Mouse (Mus musculus): ENCODE measurements around the gene Zfhx3.

Zfhx3 gene

DNA sequence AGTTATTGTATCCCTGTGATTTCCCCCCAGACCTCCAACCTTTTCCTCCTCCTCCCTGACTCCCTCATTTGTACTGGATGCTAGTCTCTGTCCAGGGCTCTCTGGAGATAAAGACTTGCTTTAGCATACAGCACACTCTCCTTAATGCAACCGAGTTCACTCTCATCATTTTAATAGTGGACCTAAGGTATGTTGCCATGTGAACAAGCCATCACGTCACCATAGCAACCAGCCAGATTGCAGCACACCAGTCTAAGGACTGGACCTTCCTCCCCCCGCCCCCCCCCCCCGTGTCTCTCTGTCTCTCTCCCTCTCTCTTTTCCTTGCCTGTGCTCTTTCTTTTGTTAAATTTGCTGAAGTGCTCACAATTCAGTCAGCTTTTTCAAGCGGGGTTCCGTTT, 524.2 kb downstream of the Zfhx3 start:
- no peak for DNase-seq (ENCODE audit: low spot score)

DNA sequence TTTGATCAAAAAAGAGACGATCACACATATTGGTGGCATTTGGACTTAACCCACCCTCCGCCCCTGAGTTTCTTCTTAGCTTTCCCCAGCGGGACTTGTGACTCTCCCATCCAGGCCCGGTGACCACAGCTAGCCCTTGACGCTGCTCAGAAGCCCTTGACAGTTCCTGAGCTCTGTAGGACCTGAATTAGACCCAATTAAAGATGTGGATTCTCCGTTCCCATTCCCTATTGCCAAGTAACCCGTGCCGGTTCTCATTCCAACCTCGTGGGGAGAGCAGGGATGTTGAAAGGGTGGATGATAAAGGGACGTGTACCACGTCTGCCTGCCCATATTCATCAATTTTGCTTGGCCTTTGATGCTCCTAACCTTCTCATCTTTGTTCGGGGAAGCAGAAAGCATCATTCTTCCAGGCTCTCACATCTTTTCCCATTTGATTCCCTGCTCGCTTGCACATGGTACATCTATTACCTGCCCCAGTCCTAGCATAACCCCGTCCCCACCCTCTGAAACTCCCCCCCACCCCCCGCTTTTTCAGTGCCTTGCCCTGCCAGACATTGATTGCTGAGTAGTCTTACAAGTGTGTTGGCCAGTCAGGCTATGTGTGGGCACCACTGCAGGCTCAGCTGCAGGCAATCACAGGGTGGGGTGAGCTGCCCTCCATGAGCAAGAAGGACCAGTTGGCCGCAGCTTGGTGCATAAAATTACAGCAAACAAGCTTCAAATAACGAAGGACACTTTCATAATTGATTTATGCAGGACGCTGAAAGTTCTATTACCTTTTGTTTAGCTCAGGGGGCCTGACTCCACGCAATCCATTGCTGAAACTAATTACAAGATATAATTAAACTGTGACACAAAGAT, 525.0 kb downstream of the Zfhx3 start:
- no peak for DNase-seq (ENCODE audit: low spot score)

DNA sequence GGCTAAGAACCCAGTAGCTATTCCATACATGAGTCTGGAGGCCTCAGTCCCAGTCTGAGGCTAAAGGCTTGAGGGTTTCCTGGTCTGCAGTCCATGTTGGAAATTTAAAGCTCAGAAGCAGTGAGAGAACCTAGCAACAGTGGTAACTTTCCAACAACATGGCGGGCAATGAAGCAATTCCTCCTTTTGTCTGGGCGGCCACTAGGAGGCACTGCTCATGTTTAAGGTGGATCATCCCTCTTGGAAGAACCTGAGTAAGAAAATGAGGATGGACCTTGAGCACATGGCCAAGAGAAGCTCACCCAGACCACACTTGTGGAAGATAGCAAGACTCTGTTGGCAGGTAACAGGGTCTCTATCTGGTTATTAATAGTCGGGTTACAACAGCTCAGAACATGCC, 527.8 kb downstream of the Zfhx3 start:
- no peak for DNase-seq (ENCODE audit: low spot score)

DNA sequence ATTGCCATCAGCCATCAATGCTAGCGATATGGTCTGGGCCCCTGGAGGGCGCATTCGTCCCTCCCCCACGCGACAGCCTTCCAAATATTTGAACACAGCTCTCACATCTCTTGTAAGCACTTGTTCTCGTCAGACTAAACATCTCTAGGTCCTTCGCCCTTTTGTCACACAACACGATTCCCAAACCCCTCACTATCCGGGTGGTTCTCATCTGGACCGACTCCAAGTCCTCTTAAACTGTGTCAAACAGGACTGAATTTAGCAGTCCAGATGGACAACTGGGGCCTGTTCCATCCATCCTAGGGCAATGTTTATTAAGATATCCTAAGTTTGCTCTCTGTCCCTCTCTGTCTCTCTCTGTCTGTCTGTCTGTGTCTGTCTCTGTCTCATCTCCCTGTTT, 532.1 kb downstream of the Zfhx3 start:
- no peak for DNase-seq (ENCODE audit: low spot score)

DNA sequence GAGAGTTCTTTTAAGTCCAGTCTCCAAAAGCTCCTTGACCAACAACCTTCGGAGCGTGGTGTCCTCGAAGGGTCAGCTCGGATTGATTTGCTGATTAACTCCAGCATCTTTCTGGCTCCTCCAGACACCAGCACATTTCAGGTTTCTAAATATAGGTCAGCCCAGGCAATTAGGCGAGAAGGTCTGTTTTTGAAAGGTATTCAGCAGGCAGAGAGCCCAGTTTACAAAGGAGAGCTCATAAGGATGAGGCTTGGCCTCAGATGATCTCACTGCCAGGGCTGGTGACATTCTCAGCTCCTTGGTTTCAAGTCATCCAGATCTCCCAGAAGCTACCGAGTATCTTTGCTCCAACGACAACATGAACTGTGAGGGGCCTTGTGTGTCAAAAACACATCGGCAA, 535.7 kb downstream of the Zfhx3 start:
- DNase-seq (ENCODE audit: low spot score): no peak

DNA sequence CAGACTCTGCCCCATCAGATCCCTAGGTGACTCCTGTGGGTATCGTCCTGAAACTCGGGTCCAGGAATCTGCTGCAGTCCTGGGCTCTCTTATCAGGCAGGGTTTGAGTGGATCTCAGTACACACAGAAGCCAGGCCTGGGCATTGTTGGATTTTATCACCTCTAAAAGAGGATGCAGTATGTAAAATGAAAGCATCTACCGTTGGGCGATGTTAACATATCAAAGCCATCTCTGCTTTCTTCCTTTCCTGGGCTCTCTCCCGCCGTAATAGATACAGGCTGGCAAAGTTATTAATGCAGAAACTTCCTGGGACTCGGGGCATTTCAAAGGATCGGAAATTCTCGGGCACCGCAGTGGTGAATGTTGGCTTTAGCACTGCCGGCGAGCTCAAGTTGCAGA, 537.7 kb downstream of the Zfhx3 start:
- no peak for DNase-seq (ENCODE audit: low spot score)

DNA sequence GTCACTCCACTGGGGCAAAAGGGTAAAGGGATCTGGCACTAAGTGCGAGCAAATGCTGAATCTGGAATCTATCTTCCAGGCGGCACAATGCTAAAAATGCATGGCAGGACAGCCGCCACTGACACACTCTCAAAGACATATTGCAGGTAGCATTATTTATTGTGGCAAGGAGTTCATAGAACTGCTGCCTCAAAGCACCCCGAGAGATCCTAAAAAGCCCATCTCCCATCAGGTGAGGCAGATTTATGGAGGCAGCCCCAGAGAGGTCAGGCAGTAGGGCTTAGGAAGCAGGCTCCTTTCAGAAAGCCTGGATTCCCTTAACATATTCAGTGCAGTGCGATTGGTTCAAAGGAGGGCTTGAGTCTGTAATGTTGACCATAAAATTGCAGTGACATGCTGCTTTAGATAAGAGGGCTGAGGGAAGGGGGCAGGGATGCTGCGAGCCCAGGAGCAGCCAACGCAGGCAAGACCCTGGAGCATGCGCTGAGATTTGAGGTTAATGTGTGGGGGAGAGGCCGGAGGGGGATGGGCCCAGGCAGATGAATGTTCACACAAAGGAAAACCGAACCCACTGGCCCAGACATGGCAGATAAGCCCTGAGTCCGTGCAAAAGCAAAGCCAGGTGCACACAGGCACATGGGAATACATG, 538.8 kb downstream of the Zfhx3 start:
- DNase-seq (ENCODE audit: low spot score): no peak

DNA sequence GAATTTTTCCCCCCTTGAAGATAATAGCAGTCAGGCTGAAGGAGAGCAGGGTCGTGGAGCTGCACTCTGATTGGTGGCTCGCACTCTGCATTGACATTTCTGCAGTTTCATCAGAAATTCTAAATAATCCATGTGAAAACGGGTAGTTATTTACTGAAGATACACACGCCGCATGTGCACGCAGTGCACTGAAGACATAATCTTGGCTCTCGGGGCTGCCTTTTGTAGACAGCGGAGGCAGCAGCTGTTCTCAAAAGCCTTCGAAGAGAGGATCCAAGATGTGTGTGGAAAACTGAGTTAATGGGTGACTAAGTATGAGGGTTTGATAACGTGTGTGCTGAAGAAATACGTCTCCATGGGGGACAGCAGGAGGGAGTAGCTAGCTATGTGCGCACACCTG, 553.7 kb downstream of the Zfhx3 start:
- DNase-seq (ENCODE audit: low spot score): no peak

DNA sequence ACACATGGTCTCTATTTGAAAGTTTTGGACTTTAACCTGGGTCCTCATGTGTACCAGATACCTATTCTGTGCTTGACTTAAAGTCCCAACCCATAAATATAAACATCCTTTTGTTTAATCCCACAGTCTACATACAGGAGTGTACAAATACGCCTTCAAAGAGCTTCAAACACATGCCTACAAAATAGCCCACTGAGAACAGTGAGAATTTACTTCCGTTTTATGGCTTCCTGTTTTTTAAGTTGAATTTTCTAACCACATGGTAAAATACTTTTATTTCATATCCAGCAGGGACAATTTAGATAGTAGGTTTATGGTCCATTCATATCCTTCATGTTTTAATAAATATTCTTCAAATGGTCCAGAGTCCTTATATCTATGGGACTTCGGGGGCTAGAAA, 564.3 kb downstream of the Zfhx3 start:
- DNase-seq (ENCODE audit: low spot score): no peak

DNA sequence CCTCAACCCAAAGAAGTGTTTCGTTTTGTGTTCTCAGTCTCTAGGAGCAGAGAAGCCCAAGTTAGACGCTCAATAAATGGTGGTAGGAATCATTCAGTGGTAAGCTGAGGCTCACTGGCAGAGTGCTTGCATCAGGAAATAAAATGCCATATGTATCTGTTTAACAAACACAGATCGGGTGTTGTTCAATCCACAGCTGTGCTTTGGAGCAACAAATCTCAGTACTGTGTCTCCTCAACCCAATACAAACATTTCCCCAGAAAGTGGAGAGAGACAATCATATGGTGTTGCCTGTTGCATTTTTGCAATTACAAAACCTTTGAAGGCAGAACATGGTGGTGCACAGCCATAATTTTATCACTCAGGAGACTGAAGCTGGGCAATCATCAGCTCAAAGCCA, 565.3 kb downstream of the Zfhx3 start:
- no peak for DNase-seq (ENCODE audit: low spot score)

DNA sequence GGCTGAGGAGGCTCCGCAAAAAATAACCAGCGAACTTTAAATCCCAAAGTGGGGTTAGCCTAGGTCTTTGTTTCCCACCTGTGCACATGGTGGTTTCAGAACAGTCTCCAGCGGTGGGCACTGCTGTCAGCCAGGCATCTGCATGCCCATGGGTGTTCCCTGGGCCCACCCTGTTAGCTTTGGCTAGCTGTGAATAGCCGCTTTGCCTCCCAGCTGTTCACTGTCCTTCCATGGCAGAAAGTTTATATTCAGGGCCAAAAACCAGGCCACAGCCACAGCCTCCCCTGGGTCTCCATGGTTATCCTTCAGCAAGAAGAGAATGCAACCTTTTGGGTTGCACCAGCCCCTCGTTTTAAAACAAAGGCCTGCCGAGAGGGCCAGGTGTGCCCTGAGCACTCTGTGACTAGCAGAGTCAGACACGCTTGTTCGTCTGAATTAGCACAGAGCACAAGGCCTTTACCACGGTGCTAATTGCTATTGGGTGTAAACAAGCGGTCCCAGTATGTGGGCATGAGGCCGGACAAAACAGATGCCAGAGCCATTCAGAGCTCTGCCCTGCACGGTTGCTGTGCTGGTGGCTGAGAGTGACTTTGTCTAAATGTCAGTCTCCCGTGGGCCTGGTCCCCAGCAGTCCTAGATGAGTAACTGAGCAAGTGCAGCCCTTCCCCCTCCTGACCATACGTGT, 568.3 kb downstream of the Zfhx3 start:
- DNase-seq (ENCODE audit: low spot score): no peak

DNA sequence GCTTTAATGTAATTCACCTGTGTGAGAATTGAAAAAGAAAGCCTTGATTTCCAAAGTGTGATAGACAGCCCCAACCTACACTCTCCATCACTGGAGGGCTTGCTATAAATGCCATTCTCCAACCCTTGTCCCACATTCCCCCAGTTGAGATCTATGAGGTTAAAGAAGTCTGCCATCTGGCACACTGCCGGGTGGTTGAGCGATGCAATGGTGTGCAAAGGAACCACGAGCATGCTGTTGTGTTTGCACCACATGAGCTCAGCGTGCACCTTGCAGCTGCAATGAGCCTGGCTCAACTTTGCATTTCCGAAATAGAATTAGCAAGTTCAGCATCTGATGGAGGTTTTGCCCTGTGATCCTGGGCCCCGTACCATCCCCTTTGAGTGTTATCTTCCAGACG, 575.7 kb downstream of the Zfhx3 start:
- DNase-seq (ENCODE audit: low spot score): no peak

DNA sequence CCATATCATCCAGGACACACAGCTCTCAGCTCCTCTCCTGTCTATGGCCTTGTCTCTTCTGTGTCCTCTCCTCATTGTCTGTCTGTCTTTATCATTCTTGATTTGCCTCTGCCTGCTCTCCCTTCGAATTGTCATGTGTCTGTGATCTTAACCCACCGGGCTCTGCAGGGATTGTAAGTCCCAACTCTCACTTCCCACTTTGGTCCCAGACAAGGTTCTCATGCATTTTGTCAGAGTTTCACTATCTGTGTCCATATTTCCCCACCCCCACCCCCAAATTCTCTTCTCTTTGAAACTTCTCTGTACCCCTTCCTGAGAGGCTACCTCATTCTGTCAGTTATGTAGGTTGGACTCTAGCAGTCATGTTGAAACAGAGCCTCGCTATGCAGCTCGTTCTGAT, 579.6 kb downstream of the Zfhx3 start:
- DNase-seq (ENCODE audit: low spot score): no peak

DNA sequence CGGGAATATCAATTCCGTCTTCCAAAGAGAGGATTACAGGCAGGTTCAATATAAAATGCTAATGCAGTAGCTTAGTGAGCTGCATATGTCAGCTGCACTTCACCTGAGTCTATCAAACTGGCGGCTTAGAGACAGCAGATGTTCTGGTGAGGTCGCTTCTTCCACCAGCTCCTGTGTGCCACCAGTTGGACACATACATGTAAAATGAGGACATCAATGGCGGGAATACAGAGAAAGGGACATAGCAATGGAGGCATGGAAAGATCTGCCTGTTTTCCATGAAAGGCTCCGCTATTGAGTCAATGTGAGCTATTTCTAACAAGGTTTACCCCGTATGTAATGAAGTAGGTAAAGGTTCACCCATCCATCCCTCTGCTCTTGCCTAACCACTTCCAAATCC, 587.0 kb downstream of the Zfhx3 start:
- no peak for DNase-seq (ENCODE audit: low spot score)

DNA sequence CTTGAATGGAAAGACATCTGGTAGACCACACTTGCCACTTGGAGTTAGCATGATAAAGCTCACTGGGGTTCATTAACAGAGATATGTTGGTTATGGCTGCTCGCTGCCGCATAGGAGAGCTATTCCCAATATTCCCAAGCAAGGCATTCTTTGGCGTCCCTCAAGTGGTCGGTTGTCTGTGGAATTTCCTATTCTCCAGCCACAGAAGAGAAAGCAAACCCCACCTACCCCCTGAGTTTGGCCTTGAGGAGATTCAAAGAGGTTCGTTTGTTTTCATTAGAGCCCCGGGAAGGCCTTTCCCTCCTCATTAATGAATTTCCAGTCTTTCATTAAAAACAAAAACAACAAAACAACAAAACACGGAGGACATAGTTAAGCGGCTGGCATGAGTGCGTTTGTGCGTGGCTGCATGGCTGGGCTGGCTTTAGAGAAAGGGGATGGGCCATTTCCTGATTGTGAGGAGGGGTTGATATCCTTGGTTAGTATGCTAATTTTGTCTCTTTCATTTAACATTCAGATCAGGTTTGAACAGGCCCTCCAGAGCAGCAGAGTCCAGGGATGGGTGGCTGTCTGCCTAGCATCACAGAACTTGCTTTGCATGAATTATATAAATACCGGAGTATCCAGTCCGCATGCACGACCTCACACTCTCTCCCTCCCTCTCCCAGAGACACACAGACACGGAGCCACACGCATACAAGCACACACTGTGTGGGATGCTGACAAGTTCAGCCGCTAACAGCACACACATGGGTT, 592.9 kb downstream of the Zfhx3 start:
- no peak for DNase-seq (ENCODE audit: low spot score)

DNA sequence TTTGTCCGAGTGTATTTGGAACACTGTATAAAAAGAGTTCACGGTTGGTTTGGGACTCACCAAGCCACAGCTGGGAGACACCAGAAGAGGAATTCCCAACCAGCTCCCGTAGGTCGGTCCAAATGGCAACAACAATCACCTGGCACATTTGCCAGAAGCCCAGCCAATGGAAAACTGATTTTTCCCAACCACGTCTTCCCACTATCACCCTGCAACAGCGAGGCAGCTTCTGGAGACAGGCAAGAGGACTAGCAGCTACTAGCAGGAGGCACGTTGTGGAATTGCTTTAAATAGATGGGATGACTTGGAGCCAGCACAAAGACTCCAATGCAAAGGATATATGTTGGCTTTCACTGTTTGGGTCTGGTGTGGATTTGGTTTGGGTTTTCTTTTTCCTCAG, 593.7 kb downstream of the Zfhx3 start:
- DNase-seq (ENCODE audit: low spot score): no peak

DNA sequence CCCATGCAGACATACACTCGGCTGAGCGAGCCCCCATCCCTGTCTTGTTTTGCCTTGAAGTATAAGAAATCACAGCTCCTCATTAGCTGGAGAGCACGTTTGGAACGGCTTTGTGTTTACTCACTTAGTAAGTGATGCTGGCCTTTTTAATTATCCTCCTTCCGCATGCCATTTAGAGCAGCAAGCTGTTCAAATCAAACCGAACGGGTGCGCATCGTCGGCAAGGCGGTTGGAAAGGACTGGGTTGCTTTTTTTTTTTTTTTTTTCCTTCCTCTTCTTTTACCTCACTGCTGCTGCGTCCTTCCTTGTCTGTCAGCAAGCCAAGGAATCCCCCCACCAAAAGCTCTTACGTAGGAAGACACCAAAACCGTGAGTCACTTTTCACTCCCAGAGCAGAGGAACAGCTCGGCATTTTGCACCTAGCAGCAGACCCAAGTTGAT, 594.5 kb downstream of the Zfhx3 start:
- no peak for DNase-seq (ENCODE audit: low spot score)

DNA sequence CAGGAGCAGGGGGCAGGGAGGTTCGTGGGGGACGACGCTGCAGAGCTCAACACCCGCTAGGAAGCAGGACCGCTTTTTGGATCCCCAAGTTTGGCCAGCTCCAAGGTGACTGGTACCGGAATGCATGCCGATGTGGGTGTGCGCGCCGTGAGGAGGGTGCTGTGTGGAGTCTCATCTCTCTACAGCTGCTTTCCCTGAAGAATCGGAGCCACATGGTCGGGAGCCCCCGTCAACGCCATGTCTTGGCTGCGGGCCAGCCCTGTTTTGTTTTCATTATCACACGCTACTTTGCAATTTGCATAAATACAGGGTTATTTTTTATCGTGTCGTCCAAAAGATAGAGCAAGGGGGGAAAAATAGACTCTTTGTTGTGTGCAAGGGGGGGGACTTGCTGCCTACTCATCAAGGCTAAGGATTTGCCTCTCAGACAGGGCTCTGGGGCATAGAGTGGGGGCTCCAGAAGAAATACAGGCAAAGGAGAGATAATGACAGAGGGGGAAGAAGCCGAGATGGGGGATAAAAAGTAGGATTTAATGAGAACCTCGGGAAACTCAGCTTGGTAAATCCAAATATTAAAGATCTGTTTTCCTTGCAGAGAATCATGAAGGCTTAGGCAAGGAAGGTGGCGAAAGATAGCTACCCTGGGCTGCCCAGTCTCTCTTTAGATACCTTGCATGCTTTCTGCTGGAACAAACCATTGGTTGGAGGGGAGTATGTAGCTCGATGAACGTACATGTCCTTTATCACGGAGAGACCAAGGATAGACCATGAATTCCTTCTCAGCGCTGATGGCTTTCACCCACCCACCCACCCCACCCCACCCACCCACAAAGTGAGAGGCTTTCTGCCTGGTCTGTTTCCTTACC, 595.5 kb downstream of the Zfhx3 start:
- DNase-seq (ENCODE audit: low spot score): no peak

DNA sequence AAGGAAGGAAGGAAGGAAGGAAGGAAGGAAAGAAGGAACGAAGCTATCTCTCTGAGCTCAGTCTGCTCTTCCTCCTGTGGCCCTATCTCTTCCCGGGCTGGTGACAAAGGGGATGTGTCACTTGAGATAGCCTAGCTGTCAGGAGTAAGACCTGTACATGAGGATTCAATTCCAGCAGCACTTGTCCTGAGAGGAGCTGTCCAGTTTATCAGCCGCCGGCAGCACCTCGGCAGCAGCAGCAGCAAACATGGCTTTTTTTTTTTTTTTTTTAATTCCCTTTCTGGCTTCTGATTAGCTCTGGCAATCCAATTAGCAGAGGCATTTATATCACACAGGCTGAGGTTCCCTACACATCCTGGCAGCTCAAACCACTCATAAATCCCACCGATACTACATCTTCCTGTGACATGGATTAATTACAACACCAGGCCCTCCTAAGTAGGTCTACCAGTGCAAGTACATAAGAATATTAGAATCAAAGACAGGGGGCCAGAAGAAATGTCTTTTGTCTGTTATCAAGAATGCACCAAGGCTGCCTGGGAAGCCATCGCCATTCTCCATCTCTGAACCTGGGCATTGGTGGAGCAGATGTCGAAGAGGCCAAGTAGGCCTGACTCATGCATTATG, 596.6 kb downstream of the Zfhx3 start:
- no peak for DNase-seq (ENCODE audit: low spot score)

DNA sequence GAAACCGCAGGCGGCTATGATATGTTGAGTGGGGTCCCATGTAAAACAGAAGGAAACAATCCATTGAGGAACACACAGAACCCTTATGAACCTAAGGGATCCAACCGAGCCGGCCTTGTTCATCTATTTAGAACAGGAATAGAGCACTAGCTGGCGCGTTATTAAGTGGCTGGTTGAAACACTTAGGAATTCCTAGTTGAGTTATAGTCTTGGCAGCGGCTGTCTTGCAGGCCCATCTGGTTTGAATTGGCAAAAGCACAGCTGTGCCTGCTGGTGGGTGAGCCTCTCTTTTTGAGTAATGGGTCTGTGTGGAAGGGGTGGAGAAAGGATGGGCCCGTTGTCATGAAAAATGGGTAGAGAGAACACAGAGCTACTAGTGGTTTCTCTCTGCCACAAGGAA, 610.1 kb downstream of the Zfhx3 start:
- DNase-seq (ENCODE audit: low spot score): no peak

Measured in T-cell, adult 2 months (primary cell).